Mouse (Mus musculus) frontal cortex, postnatal 25 days (tissue): ENCODE measurements at regions not wholly inside any gene's neighbourhood (a gene's known extent, or its start where the extent isn't known, plus 50 kb on each side); places are given as distances from the start of the nearest gene placed in this dataset.

Experiments
- DNase-seq, 2 experiments: peaks; one replicate each; pipeline ENCODE4 v3.0.0; 2022; ENCODE audit warnings: low spot score in 2 of 2

GRCm38 (mm10) chr4:47724331-47725004, 250.0 kb downstream of the Sec61b start:
- DNase-seq: no peak

- DNase-seq: no peak
These were observed 250.5 kb downstream of the Sec61b start for GRCm38 (mm10) chr4:47725005-47725340.

GRCm38 (mm10) chr4:47746498-47747190, 272.2 kb downstream of the Sec61b start:
- DNase-seq: no peak

- DNase-seq: no peak
These were observed 272.6 kb upstream of the Nr4a3 start for GRCm38 (mm10) chr4:47772230-47772920.

GRCm38 (mm10) chr4:47774664-47775063, 270.3 kb upstream of the Nr4a3 start:
- no peak for DNase-seq

- no peak for DNase-seq
These were observed 263.9 kb upstream of the Nr4a3 start for GRCm38 (mm10) chr4:47781039-47781438.

- no peak for DNase-seq
These were observed 248.0 kb upstream of the Nr4a3 start for GRCm38 (mm10) chr4:47796977-47797376.

- DNase-seq: no peak
These were observed 245.8 kb upstream of the Nr4a3 start for GRCm38 (mm10) chr4:47799165-47799564.

GRCm38 (mm10) chr4:47803111-47803510, 241.8 kb upstream of the Nr4a3 start:
- no peak for DNase-seq

- DNase-seq: no peak
These were observed 237.1 kb upstream of the Nr4a3 start for GRCm38 (mm10) chr4:47807877-47808276.

GRCm38 (mm10) chr4:47814030-47814429, 230.9 kb upstream of the Nr4a3 start:
- no peak for DNase-seq

- DNase-seq: no peak
These were observed 226.4 kb upstream of the Nr4a3 start for GRCm38 (mm10) chr4:47818371-47819159.

GRCm38 (mm10) chr4:47820562-47820961, 224.4 kb upstream of the Nr4a3 start:
- DNase-seq: peak in 1 of 2 experiments; percentile 6

GRCm38 (mm10) chr4:47823299-47823698, 221.7 kb upstream of the Nr4a3 start:
- no peak for DNase-seq

- no peak for DNase-seq
These were observed 220.9 kb upstream of the Nr4a3 start for GRCm38 (mm10) chr4:47824083-47824482.

GRCm38 (mm10) chr4:47832905-47833304, 212.0 kb upstream of the Nr4a3 start:
- no peak for DNase-seq

- DNase-seq: no peak
These were observed 206.5 kb upstream of the Nr4a3 start for GRCm38 (mm10) chr4:47838411-47838810.

GRCm38 (mm10) chr4:47842128-47842656, 202.8 kb upstream of the Nr4a3 start:
- DNase-seq: no peak

GRCm38 (mm10) chr4:47845239-47845638, 199.7 kb upstream of the Nr4a3 start:
- DNase-seq: no peak

GRCm38 (mm10) chr4:47846389-47847318, 198.3 kb upstream of the Nr4a3 start:
- no peak for DNase-seq

GRCm38 (mm10) chr4:47861151-47861550, 183.8 kb upstream of the Nr4a3 start:
- no peak for DNase-seq
